Mouse (Mus musculus): ENCODE measurements around the gene Notch3.

Gene Notch3

GRCm38 (mm10) chr17:32165803-32166595 is 653 bp downstream of the Notch3 start:
- peak; percentile 75 to 78 for DNase-seq (ENCODE audit: low spot score in 2 of 2)

- DNase-seq (ENCODE audit: low spot score in 2 of 2): no peak
Measured at GRCm38 (mm10) chr17:32165266-32165802, 1.3 kb downstream of the Notch3 start.

DNA sequence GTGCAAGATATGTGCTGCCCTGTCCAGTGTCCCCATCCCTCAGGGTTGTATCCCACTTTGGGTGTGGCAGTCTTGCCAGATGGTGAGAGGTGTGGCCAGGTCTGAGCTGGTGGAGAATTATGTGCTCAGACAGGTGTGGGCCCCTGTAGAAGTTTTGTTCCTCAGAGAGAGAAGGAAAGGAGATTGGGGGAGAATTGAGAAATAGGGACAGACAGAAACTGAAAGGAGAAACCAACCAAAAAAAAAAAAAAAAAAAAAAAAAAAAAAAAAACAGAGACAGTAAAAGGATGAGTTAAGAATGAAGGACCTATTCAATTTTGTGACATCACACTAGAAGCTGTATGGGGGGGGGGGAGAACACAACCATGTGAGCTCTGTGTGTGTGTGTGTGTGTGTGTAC is 1.9 kb downstream of the Notch3 start:
- DNase-seq (ENCODE audit: low spot score in 2 of 2): no peak

- peak in 1 of 2 experiments; percentile 49 for DNase-seq (ENCODE audit: low spot score in 2 of 2)
Measured at GRCm38 (mm10) chr17:32163910-32164650, 2.6 kb downstream of the Notch3 start.

DNA sequence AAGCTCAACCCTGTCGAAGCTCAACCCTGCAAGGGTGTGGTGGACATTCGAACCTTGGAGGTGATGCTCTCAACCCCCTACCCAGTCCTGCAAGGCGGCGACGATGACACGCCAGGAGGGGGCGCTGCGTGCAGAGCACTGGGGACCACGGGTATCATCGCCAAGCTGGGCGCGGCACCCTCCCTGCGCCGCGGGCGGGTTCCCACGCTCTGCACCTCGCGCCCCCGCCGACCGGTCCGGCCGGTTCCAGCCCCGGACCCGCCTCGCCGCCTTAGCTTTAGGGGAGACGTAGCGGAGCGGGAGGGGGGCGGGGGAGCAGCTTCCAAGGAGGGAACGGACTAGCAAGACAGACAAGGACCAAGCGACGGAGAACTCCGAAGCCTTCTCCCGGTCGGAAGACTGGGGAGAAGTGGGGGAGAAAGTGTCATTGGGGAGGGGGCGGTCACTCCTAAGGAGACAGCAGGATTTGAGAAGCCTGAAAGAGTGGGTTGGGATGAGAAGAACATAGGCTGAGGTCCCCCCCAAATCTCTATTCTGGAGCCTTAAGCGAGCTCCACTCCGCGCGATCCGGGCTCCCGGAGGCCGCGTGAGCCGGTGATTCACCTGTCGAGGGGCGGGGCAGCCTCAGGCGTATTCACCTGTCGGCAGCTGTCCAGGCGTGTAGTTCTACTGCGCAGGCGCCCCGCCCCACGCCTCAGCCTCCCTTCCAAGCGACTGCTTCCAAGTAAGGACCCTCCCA is 4.4 kb downstream of the Notch3 start:
- peak; percentile 71 to 76 for DNase-seq (ENCODE audit: low spot score in 2 of 2)

DNA sequence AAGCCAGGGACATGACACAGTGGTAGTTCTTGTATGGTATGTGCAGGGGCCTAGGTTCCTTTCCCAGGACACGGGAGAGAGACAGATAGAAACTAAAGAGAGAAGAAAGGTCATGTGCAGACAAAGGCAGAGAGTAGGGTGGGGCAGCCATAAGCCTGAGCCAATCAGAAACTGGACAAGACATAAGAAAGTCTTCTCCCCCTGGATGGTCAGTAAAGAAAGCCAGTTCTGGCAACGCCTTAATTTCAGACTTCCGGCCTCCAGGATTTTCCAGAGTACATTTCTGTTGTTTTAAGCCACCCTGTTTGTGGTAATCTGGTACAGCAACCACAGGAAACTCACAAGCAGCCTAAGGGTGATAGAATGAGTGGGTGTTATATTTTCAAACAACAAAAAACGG is 5.8 kb downstream of the Notch3 start:
- no peak for DNase-seq (ENCODE audit: low spot score in 2 of 2)

DNA sequence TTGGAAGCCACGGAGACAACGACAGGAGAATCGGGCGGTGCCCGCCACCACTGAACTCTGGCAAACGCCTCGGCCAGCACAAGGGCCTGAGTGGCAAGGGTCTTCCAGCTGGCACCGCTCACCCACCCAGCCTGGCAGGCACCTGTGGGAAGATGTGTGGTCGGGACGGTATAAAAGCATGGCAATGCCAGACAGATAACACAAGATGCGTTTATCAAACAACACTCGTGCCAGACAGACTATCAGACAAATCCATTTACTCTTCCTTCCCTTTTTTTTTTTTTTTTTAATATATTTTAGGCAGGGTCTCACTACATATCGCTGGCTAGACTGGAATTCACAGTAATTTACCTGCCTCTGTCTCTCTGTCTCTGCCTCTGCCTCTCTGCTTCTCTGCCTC is 7.8 kb downstream of the Notch3 start:
- no peak for DNase-seq (ENCODE audit: low spot score in 2 of 2)

GRCm38 (mm10) chr17:32146718-32147117 is 19.9 kb downstream of the Notch3 start:
- DNase-seq (ENCODE audit: low spot score in 2 of 2): no peak

DNA sequence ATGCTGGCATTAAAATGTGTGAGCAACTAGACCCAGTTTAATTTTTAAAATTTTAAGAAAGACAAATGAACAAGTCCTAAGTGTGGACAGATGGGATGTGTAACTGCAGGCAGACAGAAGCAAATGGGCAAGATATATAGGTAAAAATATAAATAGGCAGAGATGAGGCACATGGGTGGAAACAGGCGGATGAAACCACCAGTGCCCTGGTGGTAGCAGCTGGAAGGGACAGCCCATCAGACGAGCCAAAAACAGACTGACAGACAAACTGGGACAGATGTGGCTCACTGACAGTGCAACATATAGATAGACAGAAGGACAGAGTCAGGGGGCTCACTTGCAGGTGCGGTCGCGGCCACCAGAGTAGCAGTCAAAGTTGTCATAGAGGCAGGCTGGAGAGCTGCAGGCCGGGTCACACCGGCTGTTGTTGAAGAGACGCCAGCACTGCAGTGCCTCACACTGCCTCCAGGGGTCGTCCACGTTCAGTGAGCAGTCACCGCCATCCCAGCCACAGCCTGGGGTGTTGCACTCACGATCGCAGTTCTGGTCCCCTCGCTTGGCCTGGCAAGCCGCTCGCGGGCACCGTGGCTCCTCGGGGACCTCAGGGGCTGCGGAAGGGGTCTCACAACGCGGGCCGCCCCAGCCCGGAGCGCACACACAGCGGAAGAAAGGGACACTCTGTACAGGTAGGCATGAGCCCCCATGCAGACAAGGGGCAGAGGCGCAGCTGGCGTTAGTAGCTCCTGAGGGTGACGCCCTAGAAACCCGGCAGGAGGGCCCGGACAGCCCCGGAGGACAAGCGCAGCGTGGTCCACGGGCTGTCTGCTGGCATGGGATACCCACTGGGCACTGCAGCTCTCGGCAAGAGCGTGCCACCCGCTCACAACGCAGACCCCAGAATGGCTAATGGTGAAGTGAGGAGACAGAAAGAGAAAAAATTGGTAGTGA is 23.5 kb downstream of the Notch3 start:
- peak; percentile 76 to 84 for DNase-seq (ENCODE audit: low spot score in 2 of 2)

DNA sequence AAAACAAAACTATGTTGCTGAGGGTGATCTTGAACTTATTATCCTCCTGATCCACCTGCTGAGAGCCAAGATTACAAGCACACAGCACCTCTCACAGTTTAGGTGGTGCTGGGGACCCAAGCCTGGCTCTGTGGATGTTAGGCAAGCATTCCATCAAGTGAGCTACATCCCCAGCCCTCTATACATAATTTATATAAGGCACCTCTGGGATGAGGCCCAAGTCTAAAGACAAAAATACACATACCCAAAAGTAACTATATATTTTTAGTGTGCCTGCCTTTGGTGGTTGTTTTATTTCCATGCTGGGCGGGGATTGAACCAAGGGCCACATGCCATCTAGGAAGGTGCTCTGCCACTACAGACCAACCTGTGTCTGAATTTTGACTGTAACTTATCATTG is 24.4 kb downstream of the Notch3 start:
- no peak for DNase-seq (ENCODE audit: low spot score in 2 of 2)

- no peak for DNase-seq (ENCODE audit: low spot score in 2 of 2)
Measured at GRCm38 (mm10) chr17:32133375-32133774, 33.3 kb downstream of the Notch3 start.

DNA sequence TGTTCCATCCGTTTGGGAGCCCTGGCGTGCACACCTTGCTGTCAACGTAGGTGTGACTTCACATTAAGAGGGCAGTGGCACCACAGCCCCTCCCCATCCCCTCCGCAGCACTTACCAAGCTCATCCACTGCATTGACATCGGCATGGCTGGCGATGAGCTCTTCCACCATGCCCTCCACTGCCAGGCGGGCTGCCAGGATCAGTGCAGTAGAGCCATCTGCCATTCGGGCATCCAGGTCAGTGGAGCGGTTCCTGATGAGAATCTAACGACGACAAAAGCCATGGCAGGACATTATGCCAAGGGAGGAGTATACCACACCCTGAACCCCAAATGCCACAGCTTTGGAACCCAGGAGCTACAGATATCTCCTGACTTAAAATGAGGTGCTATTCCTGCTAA is 34.6 kb downstream of the Notch3 start:
- no peak for DNase-seq (ENCODE audit: low spot score in 2 of 2)

GRCm38 (mm10) chr17:32130506-32130905 is 36.1 kb downstream of the Notch3 start:
- no peak for DNase-seq (ENCODE audit: low spot score in 2 of 2)

- DNase-seq (ENCODE audit: low spot score in 2 of 2): no peak
Measured at GRCm38 (mm10) chr17:32127195-32127594, 39.5 kb downstream of the Notch3 start.

DNA sequence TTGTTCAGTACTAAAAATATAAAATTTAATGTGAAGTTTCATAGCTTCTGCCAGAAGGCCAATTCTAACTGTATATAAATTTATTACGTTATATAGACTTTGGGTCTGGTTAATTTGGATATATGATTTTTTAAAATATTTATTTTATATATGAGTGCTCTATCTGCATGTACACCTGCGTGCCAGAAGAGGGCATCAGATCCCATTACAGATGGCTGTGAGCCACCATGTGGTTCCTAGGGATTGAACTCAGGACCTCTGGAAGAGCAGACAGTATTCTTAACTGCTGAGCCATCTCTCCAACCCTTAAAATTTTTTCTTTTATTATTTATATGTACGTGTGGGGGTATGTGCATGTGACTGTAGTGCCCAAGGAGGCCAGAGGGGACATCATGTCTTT is 41.2 kb downstream of the Notch3 start:
- no peak for DNase-seq (ENCODE audit: low spot score in 2 of 2)

DNA sequence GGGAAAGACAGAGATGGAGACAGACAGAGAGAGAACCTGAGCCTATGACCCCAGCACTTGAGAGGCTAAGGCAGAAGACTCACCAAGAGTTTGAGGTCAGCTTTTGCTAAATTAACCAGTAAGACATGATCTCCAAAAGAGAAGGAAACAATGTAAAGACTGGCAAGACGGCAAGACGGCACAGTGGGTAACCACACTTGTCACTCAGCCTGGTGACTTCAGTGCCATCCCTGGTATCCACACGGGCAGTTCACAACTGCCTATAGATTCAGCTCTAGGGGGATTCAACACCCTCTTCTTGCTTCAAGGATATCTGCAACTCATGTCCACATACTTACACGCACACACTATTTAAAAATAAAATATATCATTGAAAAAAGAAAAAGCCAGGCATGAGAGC is 43.1 kb downstream of the Notch3 start:
- DNase-seq (ENCODE audit: low spot score in 2 of 2): no peak

GRCm38 (mm10) chr17:32122587-32122970 is 44.1 kb downstream of the Notch3 start:
- no peak for DNase-seq (ENCODE audit: low spot score in 2 of 2)

- no peak for DNase-seq (ENCODE audit: low spot score in 2 of 2)
Measured at GRCm38 (mm10) chr17:32121833-32122586, 44.6 kb downstream of the Notch3 start.

- no peak for DNase-seq (ENCODE audit: low spot score in 2 of 2)
Measured at GRCm38 (mm10) chr17:32120771-32121532, 45.7 kb downstream of the Notch3 start.

DNA sequence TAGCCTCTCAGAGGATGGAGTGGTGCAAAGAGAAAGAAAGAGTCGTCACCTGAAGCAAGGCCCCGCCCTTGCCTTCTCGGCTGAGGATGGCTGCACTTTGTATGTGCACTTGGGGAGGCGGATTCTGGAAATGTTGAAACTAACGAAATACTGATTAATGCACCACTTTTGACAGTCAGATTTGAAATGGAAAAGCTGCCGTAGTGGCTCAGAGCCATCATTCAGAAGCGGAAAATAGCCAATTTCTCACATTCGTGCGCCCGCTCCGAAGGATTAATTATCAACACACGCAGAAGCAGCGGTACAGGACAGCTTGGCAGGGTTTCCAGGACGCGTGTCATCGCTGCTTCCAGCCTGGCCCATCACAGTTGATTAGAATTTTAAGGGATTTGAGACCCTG is 47.5 kb downstream of the Notch3 start:
- peak in 1 of 2 experiments; percentile 68 for DNase-seq (ENCODE audit: low spot score in 2 of 2)

All from right cerebral cortex, postnatal 10 days (tissue).